Mouse (Mus musculus) telencephalon, adult 2 months (tissue): ENCODE measurements around the gene Slc30a3.

Experiments
- DNase-seq: peaks from one replicate; pipeline ENCODE4 v3.0.0-alpha.2; 2011; ENCODE audit warnings: low read depth, low spot score

Slc30a3 gene

DNA sequence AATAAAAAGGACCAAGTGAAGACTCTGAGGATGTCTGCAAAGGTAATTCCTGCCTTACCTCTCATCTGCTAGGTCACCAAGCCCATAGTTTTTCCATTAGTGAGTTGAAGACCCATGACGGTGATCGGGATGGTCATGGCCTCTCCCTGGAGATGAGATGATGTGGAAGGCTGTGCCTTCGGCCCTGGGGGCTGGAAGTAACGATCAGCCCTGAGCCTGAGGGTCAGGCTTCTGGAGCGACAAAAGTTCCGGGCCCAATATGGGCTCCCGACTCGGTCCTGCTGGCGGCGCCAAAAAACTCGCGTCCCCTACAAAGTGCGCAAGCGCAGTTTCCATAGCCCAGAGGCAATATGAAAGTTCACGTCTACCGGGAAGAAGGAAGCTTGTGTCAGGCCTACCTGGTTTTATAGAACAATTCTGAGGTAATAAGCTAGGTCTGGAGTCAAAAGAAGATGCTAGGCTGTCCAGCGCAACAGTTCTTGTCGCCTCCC lies at the start of gene Slc30a3:
Gene Slc30a3 (minus strand): TSS at position 238 of the 491 bp plus-strand sequence.
- DNase-seq: no peak

DNA sequence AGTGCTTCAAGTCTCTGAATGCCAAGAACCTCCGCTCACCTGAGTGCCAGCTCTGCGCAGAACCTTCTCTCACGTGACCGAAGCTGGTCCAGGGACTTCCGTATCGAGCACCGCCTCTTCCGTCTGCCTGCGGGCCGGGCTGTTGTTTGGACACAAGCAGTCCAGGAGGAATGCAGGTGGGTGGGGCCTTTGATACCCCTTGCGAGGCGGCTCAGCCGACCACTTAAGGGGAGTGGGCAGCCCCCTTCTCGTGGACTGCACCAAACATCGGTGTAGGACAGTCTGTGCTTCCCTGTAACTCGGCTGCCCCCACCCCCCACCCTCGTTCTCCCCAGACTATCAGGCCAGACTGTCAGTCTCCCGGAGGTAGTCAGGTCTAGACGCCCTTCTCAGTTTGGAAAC lies 46.1 kb upstream of the Slc30a3 start, which contains the start of gene Mpv17:
Gene Mpv17 (minus strand): TSS at position 100 of the 402 bp plus-strand sequence.
- DNase-seq: peak; percentile 85

DNA sequence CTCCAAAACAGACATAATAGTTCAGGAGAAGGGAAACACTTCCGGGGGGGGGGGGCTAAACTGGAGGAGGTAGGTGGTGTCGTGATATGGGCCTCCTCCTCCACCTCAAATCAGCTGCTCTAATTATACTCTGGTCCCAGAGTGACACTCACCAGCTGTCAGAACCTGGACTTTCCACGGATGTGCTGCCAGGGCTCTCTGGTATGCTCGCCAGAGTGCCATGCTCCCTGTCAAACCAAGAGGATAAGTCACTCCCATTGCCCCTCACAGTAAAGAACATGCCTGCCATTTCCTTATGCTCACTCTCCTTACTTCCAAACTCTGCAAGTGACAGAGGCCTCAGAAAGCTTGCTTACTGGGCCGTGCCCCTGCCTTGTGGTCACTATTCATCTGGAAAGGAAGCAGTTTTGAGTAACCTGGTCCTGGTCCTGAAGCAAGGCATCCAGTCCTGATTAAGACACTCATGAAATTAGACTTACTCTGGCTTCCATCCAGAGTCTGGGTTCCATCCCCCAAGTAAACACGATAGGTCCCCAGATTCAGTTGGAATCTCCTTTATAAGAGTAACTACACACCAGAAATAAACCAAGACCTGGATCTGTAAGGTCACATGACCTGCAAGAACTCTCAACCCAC lies 45.6 kb upstream of the Slc30a3 start:
- DNase-seq: no peak

DNA sequence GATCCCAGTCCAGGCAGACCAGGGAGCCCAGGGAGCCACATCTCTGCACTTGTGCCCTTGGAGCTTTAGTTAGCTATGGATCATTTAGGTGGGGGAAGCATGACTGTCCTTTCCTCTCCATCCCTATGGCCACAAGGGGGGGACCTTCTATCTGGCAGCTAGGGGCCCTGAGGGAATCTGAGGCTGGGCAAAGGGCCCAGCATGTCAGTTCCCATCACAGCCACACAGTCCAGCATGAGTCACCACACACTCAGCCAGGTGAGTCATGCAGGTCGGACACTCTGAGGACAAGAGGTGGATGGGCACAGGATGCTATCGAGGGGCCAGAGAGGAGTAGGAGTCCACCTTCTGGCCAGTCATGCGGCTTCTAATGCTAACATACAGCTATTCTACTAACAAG lies 43.7 kb upstream of the Slc30a3 start:
- DNase-seq: no peak

DNA sequence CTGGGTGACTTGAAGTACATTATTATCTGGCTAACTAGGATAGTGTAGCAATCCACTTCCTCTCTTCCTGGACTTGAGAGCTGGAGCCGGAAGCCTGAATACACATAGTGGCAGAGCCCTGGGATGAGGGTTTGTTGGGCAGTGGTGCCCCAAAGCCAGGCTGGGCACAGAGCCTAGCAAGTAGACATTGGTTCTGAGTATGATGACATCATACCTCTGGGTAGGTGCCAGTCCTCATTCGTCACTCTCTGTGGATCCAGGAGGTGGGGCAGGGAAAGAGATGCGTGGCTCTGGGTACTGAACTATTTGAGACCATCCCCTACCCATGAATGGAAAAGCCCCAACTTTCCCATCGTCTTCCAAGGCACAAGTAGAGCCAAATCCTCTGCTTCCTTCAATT lies 41.7 kb upstream of the Slc30a3 start:
- no peak for DNase-seq

DNA sequence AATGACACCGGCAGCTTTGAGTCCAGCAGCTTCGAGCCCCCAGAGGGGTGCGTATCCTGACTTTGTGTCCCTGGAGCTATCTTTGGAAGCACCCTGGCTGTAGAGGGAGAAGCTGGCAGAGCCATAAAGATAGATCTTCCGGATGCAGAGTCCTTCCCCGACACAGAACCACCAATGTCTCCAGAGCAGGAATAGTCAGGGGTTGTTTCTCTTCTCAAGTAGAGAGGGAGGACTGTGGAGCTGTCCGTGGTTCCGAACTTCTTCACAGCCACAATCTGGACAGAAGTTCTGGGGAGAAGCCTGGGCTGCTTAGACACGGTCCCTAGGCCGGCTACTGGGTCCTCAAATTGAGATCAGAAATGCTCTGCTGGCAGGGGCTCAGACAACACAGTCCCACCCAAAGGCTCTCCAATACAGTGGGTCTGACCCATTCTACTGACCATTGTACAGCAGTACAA lies 31.0 kb upstream of the Slc30a3 start:
- no peak for DNase-seq

DNA sequence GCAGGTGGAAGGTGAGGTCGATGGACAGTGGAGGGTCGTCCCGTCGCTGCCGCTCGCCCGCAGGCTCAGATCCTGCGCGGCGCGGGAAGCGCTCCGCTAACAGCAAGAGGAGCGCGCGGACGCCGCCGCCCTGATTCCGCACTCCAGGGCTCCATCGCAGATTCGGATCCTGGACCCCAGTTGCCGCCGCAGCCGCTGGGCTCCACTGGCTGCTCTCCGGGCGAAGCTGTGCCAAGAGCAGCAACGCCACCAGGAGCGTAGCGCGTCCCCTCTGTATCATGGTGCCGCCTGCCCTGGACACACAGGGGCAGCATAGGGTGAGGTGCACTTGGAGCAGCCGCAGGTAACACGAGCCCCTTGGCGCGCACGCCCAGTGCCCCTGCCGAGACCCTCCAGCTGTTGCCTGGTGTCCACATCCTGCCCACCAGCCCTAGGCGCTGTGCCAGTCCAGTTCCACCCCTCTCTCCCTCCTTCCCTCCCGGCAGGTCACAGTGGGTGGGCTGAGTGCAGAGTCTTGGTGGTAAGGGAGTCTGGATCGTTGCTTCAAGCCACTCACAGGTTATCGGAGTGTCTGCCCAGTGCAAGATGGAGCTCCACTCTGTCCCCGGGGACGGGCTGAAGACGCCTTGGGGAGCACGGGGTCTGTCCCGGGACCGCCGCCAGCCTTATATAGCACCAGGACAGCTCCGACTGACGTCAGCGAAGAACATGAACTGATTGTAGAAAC lies 30.4 kb upstream of the Slc30a3 start, which contains the start of gene Ucn:
Gene Ucn (minus strand): TSS at position 589 of the 727 bp plus-strand sequence.
- DNase-seq: no peak

DNA sequence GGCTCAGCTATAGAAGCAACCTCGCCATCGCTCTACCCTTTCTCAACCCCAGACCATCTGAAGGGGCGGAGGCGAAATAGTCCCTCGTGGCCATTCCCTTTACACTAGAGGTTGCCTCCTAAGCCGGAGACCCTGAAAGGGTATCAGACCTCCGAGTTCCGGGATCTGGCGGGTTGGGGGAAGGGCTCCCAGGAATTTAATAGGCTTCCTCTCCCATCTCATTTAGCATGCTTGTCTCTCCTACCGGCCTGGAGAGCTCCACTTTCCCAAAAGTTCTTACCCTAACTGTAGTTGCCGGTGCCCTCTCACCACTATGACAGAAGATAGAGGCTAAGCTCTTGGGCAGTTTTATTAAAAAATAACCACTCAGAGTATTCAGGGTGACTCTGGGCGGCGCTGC lies 29.6 kb upstream of the Slc30a3 start:
- DNase-seq: no peak

DNA sequence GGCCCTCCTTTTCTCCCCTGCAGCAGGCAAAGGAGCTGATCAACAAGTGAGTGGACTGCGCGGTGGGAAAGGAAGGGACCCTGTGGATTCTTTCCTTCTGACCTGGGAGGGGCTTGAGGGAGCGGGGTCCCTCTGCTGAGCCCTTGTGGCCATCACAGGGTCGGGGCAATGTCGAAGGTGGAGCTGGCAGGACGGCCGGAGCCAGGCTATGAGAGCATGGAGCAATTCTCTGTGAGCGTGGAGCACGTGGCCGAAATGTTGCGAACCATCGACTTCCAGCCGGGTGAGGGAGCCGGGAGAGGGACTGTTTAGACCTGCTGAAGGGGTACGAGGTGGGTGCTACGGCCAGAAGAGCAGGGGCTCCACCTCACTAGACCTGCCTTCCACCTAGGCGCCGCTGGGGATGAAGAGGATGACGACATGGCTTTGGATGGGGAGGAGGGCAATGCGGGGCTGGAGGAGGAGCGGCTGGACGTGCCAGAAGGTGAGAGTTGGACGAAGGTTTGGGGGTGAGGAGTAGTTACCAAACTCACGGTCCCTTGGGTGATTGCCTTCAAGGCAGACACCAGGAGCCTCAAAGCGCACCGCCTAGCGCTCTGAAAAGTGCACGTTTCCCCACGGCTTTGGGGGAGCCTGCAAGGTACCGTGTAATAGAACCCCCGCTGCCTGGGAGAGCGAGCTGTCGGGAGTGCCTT lies 28.8 kb upstream of the Slc30a3 start:
- no peak for DNase-seq

DNA sequence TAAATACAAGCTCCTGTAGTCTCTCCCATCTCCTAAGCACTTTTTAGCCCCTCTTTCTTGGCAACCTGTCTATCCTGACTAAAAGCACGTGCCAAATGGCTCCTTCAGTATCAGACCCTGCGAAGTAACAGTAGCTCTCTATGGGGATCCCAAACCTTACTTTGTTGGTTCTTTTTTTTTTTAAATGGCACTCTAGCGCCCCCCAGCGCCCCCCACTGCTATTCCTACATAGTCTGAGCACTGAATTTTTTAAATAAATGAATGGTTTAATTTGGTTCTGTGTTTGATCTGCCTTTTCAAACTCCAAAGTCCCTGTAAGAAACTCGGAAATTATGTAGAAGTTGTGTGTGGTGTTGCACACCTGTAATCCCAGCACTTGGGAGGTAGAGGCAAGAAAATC lies 18.0 kb upstream of the Slc30a3 start:
- no peak for DNase-seq

DNA sequence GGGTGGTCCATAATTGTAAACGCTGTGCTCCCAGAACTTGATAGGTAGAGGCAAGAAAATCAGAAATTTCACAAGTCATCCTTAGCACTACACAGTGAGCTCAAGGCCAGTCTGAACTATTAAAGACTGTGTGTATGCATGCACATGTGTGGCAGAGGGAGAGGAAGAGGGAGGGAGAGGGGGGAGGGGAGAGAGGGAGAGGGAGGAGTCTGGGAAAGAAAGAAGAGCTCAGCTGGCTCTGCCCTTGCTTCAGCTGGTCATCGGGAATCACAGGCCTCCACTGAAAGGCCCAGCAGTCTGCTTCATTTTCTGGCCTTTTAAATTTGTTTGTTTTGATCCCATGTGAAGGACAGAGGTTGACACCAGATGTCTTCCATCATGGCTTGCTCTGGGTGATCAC lies 15.4 kb upstream of the Slc30a3 start:
- DNase-seq: no peak

DNA sequence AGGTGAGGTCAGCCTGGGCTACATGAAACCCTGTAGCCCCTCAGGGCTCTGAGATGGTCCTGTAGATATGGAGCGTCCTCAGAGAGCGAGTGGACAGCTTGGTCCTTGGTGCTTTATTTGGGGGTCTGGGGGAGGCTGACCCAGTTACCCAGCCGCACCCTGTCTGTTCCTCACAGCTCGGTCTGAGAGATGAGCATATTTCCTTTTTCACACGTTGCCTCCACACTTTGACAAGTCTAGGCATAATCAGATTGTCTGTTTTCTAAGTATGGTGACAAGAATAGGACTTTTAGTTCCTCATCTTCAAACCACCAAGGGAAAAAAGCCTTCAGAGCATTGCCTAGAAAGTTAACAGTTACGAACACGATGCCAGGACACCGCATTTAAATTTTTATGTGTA lies 13.1 kb upstream of the Slc30a3 start:
- DNase-seq: peak; percentile 80

DNA sequence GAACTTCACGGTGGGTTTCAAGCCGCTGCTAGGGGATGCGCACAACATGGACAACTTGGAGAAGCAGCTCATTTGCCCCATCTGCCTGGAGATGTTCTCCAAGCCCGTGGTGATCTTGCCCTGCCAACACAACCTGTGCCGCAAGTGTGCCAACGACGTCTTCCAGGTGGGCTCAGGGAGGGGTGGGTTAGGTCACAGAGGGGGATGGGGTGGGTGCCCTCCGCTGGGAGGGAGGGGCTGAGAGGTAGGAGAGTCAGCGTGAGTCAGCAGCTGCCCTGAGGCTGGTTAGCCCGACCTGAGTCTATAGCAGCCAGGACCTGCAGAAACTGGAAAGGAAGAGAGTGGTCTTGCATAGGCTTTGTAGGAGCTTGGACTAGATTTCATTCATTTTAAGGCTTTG lies 8.9 kb upstream of the Slc30a3 start:
- no peak for DNase-seq

DNA sequence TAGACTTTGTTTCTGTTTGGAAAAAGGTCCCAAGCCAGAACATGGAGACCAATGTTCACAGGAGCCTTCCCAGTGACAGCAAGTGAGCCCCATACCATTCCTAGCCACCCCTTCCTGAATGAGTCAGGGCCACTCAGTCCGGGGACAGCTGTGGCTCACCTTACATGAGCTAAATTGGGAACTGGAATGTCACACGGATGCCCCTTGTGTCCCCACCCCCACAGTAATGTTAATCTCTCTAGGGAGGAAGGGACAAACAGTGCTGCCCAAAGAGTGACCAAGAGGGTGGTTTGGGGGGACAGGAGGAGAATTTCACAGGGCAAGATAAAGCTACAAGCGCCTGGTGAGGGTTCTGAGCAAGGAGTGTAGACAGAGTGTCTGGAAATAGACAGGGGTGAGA lies 8.3 kb upstream of the Slc30a3 start, which contains the start of gene Trim54:
Gene Trim54 (plus strand): TSS at position 359 of the 400 bp plus-strand sequence.
- no peak for DNase-seq

DNA sequence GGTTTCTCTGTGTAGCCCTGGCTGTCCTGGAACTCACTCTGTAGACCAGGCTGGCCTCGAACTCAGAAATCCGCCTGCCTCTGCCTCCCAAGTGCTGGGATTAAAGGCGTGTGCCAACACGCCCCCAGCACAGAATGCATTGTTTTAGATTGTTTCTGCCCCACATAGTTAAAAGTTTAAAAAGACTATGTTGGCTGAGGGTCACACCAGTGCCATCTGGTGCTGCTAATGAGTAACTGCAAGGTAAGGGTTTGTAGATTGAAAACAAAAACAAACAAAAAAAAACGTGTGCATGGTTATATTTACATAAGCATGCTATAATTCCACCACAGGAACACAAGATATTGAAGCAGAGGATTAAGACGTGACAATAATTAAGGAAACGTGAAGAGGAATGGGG lies 2.7 kb upstream of the Slc30a3 start:
- DNase-seq: no peak

DNA sequence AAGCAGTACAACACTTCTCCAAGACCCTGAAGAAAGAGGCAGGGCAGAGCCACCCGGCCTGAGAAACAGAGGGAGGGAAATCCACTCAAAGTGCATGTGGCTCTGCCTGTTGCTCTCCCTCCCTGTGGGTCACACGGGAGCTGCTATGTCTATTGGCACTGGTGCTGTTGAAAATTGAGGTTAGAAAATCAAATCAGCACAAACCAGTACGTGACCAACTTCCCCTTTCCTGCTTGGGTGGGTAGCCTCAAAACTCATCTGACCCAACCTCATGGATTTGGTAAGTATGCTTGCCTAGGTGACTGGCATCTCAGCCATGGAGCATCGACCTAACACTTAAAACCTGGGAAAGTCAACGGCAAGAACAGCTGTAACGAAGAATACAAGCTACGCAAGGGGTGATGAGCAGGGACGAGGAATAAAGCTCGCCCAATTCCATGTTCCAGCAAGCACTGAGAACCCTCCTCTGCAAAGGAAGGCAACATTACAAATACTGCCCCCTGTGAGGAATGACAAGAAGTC lies 2.2 kb downstream of the Slc30a3 start, which contains the start of gene Dnajc5g:
Gene Dnajc5g (plus strand): TSS at position 472 of the 522 bp plus-strand sequence.
- DNase-seq: no peak

DNA sequence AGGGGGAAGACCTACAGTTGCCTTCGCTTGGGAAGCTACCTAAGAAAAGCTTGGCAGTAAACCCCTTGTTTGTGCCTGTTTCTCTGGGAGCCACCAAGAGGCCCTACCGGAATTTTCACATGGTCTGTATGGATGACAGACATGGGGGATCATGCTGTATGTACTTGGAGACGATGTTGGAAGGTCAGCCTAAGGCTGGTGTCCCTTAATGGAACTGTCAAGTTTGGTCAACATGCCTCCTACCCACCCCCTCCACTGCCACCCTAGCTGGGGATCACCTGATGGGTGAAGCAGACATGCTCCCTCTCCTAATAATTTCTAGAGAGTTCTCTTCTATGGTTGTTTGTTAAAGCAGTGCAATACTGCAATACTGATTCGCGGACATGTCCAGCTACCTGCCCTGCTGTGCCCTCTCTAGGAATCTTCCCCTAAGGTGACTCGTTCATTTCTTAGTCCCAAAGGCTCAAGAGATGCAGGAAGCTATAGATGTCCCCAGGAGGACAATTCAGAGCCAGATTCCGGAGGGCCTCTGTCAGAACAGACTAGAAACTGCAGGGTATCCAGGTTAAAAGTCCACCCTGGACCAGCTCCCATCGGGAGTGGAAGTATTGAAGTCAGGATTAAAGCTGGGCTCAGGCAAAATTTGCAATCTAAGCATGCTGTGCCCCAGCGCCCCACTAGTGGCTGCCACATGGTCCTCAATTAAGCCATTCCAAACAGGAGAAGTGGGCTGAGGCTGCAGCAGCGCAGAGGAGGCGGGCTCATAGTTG lies 12.1 kb downstream of the Slc30a3 start:
- no peak for DNase-seq

DNA sequence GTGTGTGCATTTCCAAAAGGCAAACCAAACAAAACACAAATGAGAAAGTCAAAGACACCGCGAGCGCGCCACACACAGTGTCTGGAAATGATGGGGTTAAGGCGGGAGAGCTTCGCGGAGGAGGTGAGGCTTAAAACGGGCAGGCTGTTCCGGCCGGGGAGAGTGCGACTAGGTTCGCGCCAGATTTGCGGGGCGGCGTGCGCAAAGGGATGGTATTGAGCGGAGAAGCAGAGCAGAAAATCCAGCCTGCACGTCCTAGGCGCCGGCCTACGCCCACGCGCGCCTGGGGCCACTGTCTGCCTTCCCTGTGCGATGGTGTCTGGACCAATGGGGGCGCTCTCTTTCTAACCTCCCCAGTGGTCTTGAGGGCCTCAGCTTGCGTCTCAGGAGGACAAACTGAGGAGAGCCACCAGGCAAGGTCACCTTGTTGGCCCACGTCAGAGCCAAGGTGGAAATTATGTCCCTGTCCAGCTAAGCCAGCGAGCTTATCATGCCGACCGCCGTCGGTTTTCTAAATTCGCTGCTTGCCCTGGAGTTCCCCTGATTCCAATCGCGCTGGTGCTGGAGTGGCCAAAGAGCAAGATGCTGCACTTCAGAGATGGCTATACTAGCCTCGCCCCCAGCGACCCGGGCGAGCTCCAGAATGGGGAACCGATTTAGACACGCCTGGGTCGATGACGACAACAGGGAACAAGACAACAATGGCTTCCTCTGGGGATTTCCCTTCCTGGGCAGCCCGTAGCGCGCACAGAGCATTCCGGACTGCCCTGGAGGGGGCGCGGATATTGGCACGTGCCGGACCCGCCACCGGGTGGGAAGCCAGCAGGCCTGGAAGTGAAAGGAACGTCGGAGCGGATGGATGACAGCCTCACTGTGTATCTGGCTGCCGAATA lies 13.0 kb downstream of the Slc30a3 start:
- DNase-seq: no peak

DNA sequence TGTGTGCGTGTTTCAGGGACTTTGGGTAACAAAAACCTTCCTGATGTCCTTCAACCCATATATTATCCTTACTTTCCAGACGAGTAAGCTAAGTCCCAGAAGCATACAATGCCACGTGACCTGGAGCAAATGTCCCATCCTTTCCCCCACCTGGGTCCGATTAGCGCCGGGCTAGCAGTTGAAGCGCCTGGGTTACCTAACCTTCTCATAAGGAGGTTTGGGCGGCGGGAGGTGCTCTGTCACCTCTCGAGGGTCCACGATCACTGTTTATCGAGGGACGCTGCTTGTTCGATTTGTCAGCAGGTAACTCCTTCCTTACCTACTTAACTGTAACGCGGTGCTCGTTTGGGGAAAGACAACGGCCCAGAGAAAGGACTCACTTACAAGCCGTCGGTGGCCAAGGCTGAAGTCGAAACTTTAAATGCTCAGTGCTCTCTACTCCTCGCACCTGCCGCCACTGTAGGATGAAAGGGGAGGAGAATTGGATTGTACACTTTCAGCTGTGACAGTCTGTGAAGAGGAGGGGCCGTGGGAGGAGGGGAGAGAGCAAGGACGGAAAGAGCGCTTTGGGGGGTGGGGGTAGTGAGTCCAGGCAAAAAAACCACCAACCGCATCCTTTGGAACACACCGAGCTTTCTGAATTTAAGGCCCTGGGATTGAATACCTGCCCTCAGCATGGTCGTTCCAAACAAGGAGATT lies 13.8 kb downstream of the Slc30a3 start:
- DNase-seq: no peak
